Mouse (Mus musculus): ENCODE measurements around the gene Myo6. TPM values are rescaled to one million over a fixed set of nuclear protein-coding genes. Genes with fewer than 3 reads are reported as not detected.

Gene Myo6
- polyA plus RNA-seq, 1 experiment from 2014 or later = 8.3 TPM

GRCm38 (mm10) chr9:80351295-80351677, 186.5 kb downstream of the Myo6 start:
- H3K27me3 ChIP-seq (ENCODE audit: control insufficient read depth, insufficient read depth, low read length) = no peaks in the 10 kb centered on the region
- H3K4me2 ChIP-seq (ENCODE audit: low read depth, severe bottlenecking) = no peak overlapping the region; the same call in 1 of the 2 replicates
- DNase-seq (ENCODE audit: low spot score) (no peak), ATAC-seq (ENCODE audit: insufficient number of reproducible peaks, low FRiP score, low TSS enrichment, low read depth) (no peak)
- H3K27ac ChIP-seq (replicated peaks; ENCODE audit: low read depth, low read length) = no peak overlapping the region
- H3K9ac ChIP-seq (ENCODE audit: low read length) = no peak overlapping the region
- H3K4me1 ChIP-seq (ENCODE audit: control insufficient read depth, insufficient read depth, low read length) = no peaks in the 10 kb centered on the region
- no peaks in the 10 kb centered on the region for H3K36me3 ChIP-seq (ENCODE audit: control insufficient read depth, insufficient read depth, low read length)
- no peak overlapping the region for H3K4me3 ChIP-seq (ENCODE audit: low read depth, low read length)
- WGBS = 70% methylated on average over 7 of the region's 7 CpGs
- no peaks in the 10 kb centered on the region for H3K9me3 ChIP-seq (ENCODE audit: control insufficient read depth, low read length)

- Histone ChIP-seq H3K27ac (replicated peaks; ENCODE audit: low read depth, low read length) (no peak overlapping the region), H3K4me2 (ENCODE audit: low read depth, severe bottlenecking) (no peak overlapping the region; the same call in 1 of the 2 replicates), H3K27me3 (ENCODE audit: control insufficient read depth, insufficient read depth, low read length) (no peaks in the 10 kb centered on the region), H3K4me1 (ENCODE audit: control insufficient read depth, insufficient read depth, low read length) (no peaks in the 10 kb centered on the region), H3K36me3 (ENCODE audit: control insufficient read depth, insufficient read depth, low read length) (no peaks in the 10 kb centered on the region), H3K9ac (ENCODE audit: low read length) (no peak overlapping the region), H3K4me3 (ENCODE audit: low read depth, low read length) (no peak overlapping the region), H3K9me3 (ENCODE audit: control insufficient read depth, low read length) (no peaks in the 10 kb centered on the region)
- DNase-seq (ENCODE audit: low spot score) (peak; percentile 37), ATAC-seq (ENCODE audit: insufficient number of reproducible peaks, low FRiP score, low TSS enrichment, low read depth) (0 out of 2 replicates have a peak, but pooled peaks have one; percentile 47)
- 34% methylated on average over 20 of the region's 20 CpGs for whole genome bisulfite sequencing
Measured at GRCm38 (mm10) chr9:80351678-80352331, 187.0 kb downstream of the Myo6 start.

- Histone ChIP-seq H3K4me3 (ENCODE audit: low read depth, low read length) (no peak overlapping the region), H3K4me2 (ENCODE audit: low read depth, severe bottlenecking) (no peak overlapping the region), H3K9ac (ENCODE audit: low read length) (no peak overlapping the region), H3K27ac (replicated peaks; ENCODE audit: low read depth, low read length) (no peak overlapping the region), H3K9me3 (ENCODE audit: control insufficient read depth, low read length) (no peaks in the 10 kb centered on the region), H3K36me3 (ENCODE audit: control insufficient read depth, insufficient read depth, low read length) (no peaks in the 10 kb centered on the region), H3K27me3 (ENCODE audit: control insufficient read depth, insufficient read depth, low read length) (no peaks in the 10 kb centered on the region), H3K4me1 (ENCODE audit: control insufficient read depth, insufficient read depth, low read length) (no peaks in the 10 kb centered on the region)
- ATAC-seq (ENCODE audit: insufficient number of reproducible peaks, low FRiP score, low TSS enrichment, low read depth) (no peak), DNase-seq (ENCODE audit: low spot score) (no peak)
Measured at GRCm38 (mm10) chr9:80360063-80360462, 195.2 kb downstream of the Myo6 start.

Other genes with a start within 250 kb of the Myo6 start
- 1.2 and 1.5 TPM in 2 replicates for gene Filip1, start 152.2 kb upstream of the Myo6 start, polyA plus RNA-seq (2014; fragmentation: Nextera tagmentation; extraction: Ambion mirVana)
- 67.1 and 71.4 TPM in 2 replicates for gene Senp6, start 98.1 kb upstream of the Myo6 start, polyA plus RNA-seq (2014; fragmentation: Nextera tagmentation; extraction: Ambion mirVana)